Mouse (Mus musculus) hindbrain, embryonic 16.5 days (tissue): ENCODE measurements at regions not wholly inside any gene's neighbourhood (a gene's known extent, or its start where the extent isn't known, plus 50 kb on each side); places are given as distances from the start of the nearest gene placed in this dataset.

Experiments used
- ATAC-seq: fragments of 200-750 bp; cut with Nextera tagmentation; 2 replicates; pipeline ENCODE4 v1.8.0; 2017; ENCODE audit warnings: moderate TSS enrichment, moderate library complexity
- H3K27ac ChIP-seq: fragments of 300-500 bp; sonication (generic); 2 replicates; pipeline ENCODE4 v1.5.1; 2014; ENCODE audit warnings: low read depth, mild to moderate bottlenecking, control low read depth, low read length, moderate library complexity
- H3K27me3 ChIP-seq: fragments of 300-500 bp; sonication (generic); replicated peaks from 2 replicates; pipeline ENCODE4 v1.6.1; 2014; ENCODE audit warnings: low read length; ENCODE audit not compliant: control insufficient read depth, insufficient read depth
- H3K36me3 ChIP-seq: fragments of 300-500 bp; sonication (generic); 2 replicates; pipeline ENCODE4 v1.6.1; 2014; ENCODE audit warnings: mild to moderate bottlenecking, low read length, moderate library complexity, mixed read lengths; ENCODE audit not compliant: control insufficient read depth, insufficient read depth
- H3K4me1 ChIP-seq: fragments of 300-500 bp; sonication (generic); 2 replicates; pipeline ENCODE4 v1.6.1; 2014; ENCODE audit warnings: low read depth, low read length; ENCODE audit not compliant: control insufficient read depth, insufficient read depth
- H3K4me2 ChIP-seq: fragments of 300-500 bp; sonication (generic); 2 replicates; pipeline ENCODE4 v1.6.1; 2014; ENCODE audit warnings: mild to moderate bottlenecking, low read length, control low read depth, moderate library complexity
- H3K4me3 ChIP-seq: fragments of 300-500 bp; sonication (generic); 2 replicates; pipeline ENCODE4 v1.5.1; 2014; ENCODE audit warnings: mild to moderate bottlenecking, low read length, control low read depth, moderate library complexity
- H3K9ac ChIP-seq: fragments of 300-500 bp; sonication (generic); 2 replicates; pipeline ENCODE4 v1.6.1; 2014; ENCODE audit warnings: low read depth, mild to moderate bottlenecking, control low read depth, low read length, moderate library complexity
- H3K9me3 ChIP-seq: fragments of 300-500 bp; sonication (generic); 2 replicates; pipeline ENCODE4 v1.6.1; 2014; ENCODE audit warnings: mild to moderate bottlenecking, low read length, moderate library complexity; ENCODE audit not compliant: control insufficient read depth
- WGBS: fragments of 180-500 bp; shearing (Covaris S2); extraction: QIAGEN DNeasy Blood & Tissue Kit; methylation state at CpG from one replicate; pipeline ENCODE4 v1.1.7; 2014; 5-methylcytosine and 5-hydroxymethylcytosine counted together

DNA sequence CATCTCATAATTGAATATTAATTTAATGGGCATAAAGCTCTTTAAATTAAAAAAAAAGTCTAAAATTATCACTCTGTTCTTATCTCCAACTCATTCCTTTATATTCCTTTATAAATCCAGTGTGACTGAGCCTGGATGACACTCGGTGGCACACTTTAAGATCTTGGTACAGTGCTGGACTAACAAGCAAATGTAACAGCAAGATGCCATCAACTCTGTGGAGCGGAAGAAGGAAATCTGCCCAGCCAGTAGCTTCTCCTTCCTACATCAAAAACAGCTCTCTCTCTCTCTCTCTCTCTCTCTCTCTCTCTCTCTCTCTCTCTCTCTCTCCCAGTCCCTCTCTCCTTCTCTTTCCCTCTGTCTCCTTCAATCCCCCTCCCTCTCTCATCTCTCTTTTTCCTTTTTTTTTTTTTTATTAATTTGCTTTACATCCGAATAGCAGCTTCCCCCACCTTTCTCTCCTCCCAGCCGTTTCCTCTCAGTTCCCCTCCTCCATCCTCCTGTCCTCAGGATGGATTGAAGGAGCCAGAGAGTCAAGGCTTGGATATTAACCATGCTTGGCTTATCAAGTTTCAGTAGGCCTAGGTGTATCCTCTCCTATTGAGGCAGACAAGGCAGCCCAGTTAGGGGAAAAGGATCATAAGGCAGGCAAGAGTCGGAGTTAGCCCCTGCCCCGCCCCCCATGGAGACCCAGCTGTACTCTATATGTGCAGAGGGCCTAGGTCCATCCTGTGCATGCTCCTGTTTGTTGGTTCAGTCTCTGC is 130.4 kb upstream of the Tmtc2 start:
- no peak overlapping the region for H3K9ac ChIP-seq
- H3K9me3 ChIP-seq, result no peaks in the 10 kb centered on the region
- no peak overlapping the region for H3K27ac ChIP-seq
- H3K4me2 ChIP-seq, result no peak overlapping the region
- WGBS, result 72% methylated on average over 6 of the region's 6 CpGs
- no peak; the same call in 1 of the 2 replicates for ATAC-seq
- H3K4me3 ChIP-seq, result no peak overlapping the region
- H3K27me3 ChIP-seq, result no peaks in the 10 kb centered on the region
- H3K4me1 ChIP-seq, result no peaks in the 10 kb centered on the region
- H3K36me3 ChIP-seq, result no peaks in the 10 kb centered on the region

DNA sequence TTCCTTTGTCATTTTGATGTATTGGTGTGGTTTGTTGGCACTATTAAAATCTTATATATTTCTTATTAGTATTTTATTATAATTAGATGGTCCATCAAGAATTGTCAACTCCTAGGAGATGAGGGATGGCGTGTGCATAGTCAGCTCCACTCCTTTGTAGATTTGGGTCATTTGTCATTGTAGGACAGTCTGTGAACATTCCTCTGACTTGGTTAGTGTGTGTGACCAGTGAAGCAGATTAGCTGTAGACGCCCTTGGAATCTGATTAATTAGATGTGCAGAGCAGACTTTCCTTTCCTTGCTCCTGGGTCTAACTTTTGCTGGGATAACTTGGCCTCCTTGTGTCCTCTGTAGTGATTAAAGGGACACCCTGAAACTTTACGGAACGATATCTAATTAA is 118.9 kb upstream of the Tmtc2 start:
- no peaks in the 10 kb centered on the region for H3K36me3 ChIP-seq
- no peak overlapping the region for H3K27ac ChIP-seq
- 42% methylated on average over 4 of the region's 4 CpGs for WGBS
- H3K4me1 ChIP-seq, result no peaks in the 10 kb centered on the region
- no peaks in the 10 kb centered on the region for H3K27me3 ChIP-seq
- ATAC-seq, result peak; percentile 65; the same call in 1 of the 2 replicates
- H3K4me2 ChIP-seq, result no peak overlapping the region
- no peak overlapping the region for H3K4me3 ChIP-seq
- no peaks in the 10 kb centered on the region for H3K9me3 ChIP-seq
- H3K9ac ChIP-seq, result no peak overlapping the region

DNA sequence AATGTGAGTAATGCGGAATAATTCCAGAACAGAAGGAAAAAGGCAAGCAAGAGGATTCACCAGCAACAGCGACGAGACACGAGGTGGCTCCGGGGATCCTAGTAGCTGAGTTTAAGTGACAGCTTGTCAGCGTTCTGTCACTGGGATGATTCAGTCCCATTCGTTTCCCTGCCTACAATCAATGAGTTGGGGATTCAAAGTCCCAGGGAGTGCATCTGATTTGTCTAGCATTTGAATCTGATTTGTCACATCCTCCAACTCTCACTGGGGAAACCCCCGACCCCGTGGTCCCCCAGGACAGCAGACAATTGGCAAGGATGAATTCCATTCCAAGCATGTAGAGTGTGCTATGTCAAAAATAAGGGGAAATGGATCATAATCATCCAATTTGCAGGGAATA is 115.1 kb upstream of the Tmtc2 start:
- Histone ChIP-seq H3K4me2 (peak overlapping the region; percentile 16), H3K27ac (no peak overlapping the region), H3K36me3 (no peaks in the 10 kb centered on the region), H3K9ac (no peak overlapping the region), H3K9me3 (no peaks in the 10 kb centered on the region), H3K27me3 (no peaks in the 10 kb centered on the region), H3K4me1 (no peaks in the 10 kb centered on the region), H3K4me3 (no peak overlapping the region)
- ATAC-seq, result peak; percentile 56
- 40% methylated on average over 9 of the region's 9 CpGs for WGBS

DNA sequence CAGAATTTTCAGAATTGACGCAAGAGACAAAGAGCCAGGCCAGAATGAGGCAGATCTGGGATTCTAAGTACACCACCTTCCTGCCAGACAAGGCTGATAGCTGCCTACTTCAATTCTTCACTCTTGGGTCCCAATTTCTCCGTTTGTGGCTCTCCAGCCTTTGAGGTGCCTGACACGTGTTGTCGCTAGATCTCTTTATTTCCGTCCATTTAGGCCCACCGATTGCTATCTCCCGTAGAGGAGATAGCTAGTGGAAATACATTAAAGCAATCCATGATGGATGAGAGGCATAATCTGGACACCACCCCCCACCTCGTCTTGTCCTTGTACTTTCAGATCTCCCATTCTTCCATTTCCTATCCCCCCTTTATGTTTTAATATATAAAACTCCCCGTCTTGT is 114.6 kb upstream of the Tmtc2 start:
- ATAC-seq, result no peak
- no peak overlapping the region for H3K9ac ChIP-seq

DNA sequence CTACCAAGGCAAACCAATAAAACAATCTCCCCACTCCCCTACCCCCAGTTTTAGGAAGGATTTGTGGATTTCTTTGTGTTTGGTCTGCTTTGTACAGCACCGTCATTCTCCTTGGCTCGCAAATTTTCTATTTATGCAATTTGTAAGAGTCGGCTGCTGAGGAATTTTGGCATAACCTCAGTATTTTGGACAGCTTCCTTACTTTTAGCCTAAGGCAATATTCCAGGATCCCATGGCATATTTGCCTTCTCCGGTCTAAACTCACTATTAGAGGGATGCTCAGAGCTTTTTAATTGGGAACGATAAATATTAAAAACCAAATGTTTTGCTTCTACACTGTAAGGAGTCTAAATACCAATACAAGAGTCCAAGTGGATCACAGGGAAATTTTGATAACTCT is 112.6 kb upstream of the Tmtc2 start:
- no peak overlapping the region for H3K27ac ChIP-seq
- 79% methylated on average over 5 of the region's 5 CpGs for WGBS

More for the DNA sequence above, 114.6 kb upstream of the Tmtc2 start:
- no peak overlapping the region for H3K27ac ChIP-seq
- peak overlapping the region; percentile 16; the same call in 1 of the 2 replicates for H3K4me2 ChIP-seq
- H3K27me3 ChIP-seq, result no peaks in the 10 kb centered on the region
- H3K4me3 ChIP-seq, result no peak overlapping the region
- no peaks in the 10 kb centered on the region for H3K4me1 ChIP-seq
- WGBS, result 49% methylated on average over 9 of the region's 9 CpGs
- H3K36me3 ChIP-seq, result no peaks in the 10 kb centered on the region
- H3K9me3 ChIP-seq, result no peaks in the 10 kb centered on the region

DNA sequence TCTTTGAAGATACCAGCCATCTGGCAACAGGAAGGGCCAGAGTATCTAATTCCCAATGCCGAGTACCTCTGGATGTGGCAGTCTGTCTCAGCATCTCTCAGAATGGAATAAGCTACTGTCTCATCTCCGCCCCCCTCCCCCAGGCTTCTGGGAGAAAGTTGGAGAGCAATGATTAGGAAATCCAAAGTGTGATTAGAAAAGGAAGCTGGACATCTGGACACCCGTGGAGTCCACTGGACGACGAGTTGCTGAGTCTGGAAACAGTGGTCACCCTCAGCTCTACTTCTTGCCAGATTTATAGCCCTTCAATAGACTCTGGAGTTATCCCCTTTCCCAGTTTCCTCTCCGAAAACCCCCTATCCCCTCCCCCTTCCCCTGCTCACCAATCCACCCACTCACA is 105.3 kb upstream of the Tmtc2 start:
- Histone ChIP-seq H3K9ac (no peak overlapping the region), H3K4me1 (no peaks in the 10 kb centered on the region), H3K36me3 (no peaks in the 10 kb centered on the region), H3K9me3 (no peaks in the 10 kb centered on the region), H3K27ac (no peak overlapping the region), H3K4me2 (no peak overlapping the region), H3K27me3 (no peaks in the 10 kb centered on the region), H3K4me3 (no peak overlapping the region)
- 88% methylated on average over 6 of the region's 6 CpGs for WGBS
- ATAC-seq, result no peak

More for the DNA sequence above, 112.6 kb upstream of the Tmtc2 start:
- no peak overlapping the region for H3K9ac ChIP-seq
- no peak overlapping the region for H3K4me3 ChIP-seq
- ATAC-seq, result no peak
- no peaks in the 10 kb centered on the region for H3K27me3 ChIP-seq
- no peaks in the 10 kb centered on the region for H3K4me1 ChIP-seq
- H3K4me2 ChIP-seq, result no peak overlapping the region
- H3K9me3 ChIP-seq, result no peaks in the 10 kb centered on the region
- H3K36me3 ChIP-seq, result no peaks in the 10 kb centered on the region

DNA sequence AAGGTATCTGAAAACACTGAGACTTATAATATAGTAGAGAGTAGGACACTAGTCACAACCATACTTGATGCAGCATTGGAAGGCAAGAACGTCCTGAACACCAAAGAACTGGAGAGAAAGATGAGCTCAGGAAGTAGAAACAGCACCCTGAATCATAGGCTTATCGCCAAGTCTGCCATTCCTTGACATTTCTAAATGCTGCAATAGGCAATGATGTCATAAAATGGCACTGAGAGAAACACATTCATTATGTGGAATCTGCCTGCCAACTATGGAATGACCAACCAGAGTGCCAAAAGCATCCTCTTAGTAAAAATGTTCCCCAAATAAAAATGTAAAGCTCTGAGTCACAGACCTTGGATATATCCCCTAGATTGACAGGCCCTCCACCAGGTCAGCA is 92.7 kb upstream of the Tmtc2 start:
- Histone ChIP-seq H3K27ac (no peak overlapping the region), H3K36me3 (no peaks in the 10 kb centered on the region), H3K9ac (no peak overlapping the region), H3K4me1 (no peaks in the 10 kb centered on the region), H3K4me3 (no peak overlapping the region), H3K9me3 (no peaks in the 10 kb centered on the region), H3K4me2 (no peak overlapping the region), H3K27me3 (no peaks in the 10 kb centered on the region)
- ATAC-seq, result no peak
- 96% methylated on average over 2 of the region's 2 CpGs for WGBS

DNA sequence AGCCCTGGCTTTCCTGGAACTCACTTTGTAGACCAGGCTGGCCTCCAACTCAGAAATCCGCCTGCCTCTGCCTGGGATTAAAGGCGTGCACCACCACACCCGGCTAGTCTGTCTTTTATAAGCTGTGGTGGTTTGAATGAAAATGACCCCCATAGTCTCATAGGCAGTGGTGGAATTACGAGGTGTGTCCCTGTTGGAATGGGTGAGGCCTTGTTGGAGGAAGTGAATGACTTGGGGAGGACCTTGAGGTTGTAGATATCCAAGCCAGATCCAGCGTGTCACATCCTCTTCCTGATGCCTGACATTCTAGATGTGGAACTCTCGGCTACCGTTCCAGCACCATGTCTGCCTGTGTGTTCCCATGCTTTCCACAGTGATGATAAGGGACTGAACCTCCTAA is 86.5 kb upstream of the Tmtc2 start:
- Histone ChIP-seq H3K36me3 (no peaks in the 10 kb centered on the region), H3K4me2 (no peak overlapping the region), H3K27ac (no peak overlapping the region), H3K9ac (no peak overlapping the region), H3K4me1 (no peaks in the 10 kb centered on the region), H3K27me3 (no peaks in the 10 kb centered on the region), H3K4me3 (no peak overlapping the region), H3K9me3 (no peaks in the 10 kb centered on the region)
- 92% methylated on average over 7 of the region's 7 CpGs for WGBS
- ATAC-seq, result no peak

DNA sequence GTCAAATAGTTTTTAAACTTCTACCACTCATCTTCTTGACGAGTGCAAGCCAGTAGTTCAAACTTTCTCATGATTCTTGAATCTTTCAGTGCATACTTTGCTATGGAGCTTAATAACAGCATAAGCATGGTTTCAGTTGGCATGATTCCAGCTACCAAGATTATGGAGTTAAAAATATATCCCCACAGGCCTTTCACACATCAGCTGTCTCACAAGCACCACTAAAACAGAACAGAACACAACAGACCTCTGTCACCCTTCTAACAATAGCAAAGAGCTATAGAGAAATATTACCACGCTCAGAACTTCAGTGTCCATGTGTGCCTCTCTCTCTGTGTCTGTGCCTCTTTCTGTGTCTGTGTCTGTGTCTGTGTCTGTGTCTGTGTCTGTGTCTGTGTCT is 82.5 kb upstream of the Tmtc2 start:
- no peaks in the 10 kb centered on the region for H3K4me1 ChIP-seq
- H3K9me3 ChIP-seq, result no peaks in the 10 kb centered on the region
- H3K27ac ChIP-seq, result no peak overlapping the region
- no peak overlapping the region for H3K9ac ChIP-seq
- no peaks in the 10 kb centered on the region for H3K27me3 ChIP-seq
- H3K4me3 ChIP-seq, result no peak overlapping the region
- H3K36me3 ChIP-seq, result no peaks in the 10 kb centered on the region
- no peak overlapping the region for H3K4me2 ChIP-seq
- no peak for ATAC-seq
- 62% methylated on average over 2 of the region's 2 CpGs for WGBS
